Mouse (Mus musculus) cerebellum, adult 2 months (tissue): ENCODE results near the gene Limk1.

Experiments used
- CTCF ChIP-seq: fragments of 200-500 bp; IDR thresholded peaks from 2 replicates; pipeline ENCODE4 v1.5.1; 2011; ENCODE audit warnings: low read depth, mild to moderate bottlenecking, control low read depth, low read length, moderate library complexity, borderline replicate concordance; ENCODE audit not compliant: insufficient read depth
- POLR2A ChIP-seq: fragments of 200-500 bp; IDR thresholded peaks from 2 replicates; pipeline ENCODE4 v1.6.1; 2011; ENCODE audit warnings: low read length, control low read depth, borderline replicate concordance; ENCODE audit not compliant: insufficient read depth

DNA sequence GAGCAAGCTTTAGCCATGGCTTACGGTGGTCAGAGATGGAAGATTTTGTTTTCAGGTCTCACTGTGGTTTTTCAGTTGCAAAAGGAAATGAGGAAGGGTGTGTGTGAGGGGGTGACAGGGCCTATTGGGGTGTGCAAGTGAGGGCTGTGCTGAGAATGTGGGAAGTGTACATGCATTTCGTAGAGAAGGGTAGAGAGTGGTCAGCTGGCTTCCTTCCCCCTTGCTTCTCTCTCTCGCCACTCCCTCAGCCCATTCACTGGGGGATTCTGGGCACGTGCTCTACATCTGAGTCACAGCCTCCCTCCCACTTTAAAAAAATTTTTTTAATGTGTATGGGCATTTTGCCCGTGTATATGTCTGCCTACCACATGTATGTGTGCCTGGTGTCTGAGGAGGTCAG, 81.3 kb downstream of the Limk1 start:
- TF ChIP-seq POLR2A, result no peak
- TF ChIP-seq CTCF, result no peak
